Mouse (Mus musculus) liver, postnatal 0 days (tissue): Measurements from ENCODE around the gene Spib. TPM values are rescaled to one million over a fixed set of nuclear protein-coding genes. Genes with fewer than 3 reads are reported as not detected.

Experiments used
- ATAC-seq: fragments of 200-750 bp; cut with Nextera tagmentation; 2 replicates; pipeline ENCODE4 v1.8.0; 2017; ENCODE audit warnings: mild to moderate bottlenecking, moderate library complexity
- DNase-seq: peaks from one replicate; pipeline ENCODE4 v3.0.0-alpha.2; 2016
- H3K27ac ChIP-seq: fragments of 300-500 bp; sonication (generic); 2 replicates; pipeline ENCODE4 v1.5.1; 2014; ENCODE audit warnings: antibody characterized with exemption, moderate library complexity, mild to moderate bottlenecking, low read depth
- H3K27me3 ChIP-seq: fragments of 300-500 bp; sonication (generic); 2 replicates; pipeline ENCODE4 v1.6.1; 2014; ENCODE audit warnings: low read length, control low read depth, mixed read lengths; ENCODE audit not compliant: insufficient read depth
- H3K36me3 ChIP-seq: fragments of 300-500 bp; sonication (generic); replicated peaks from 2 replicates; pipeline ENCODE4 v1.6.1; 2014; ENCODE audit warnings: mild to moderate bottlenecking, control low read depth, low read length, moderate library complexity, mixed read lengths; ENCODE audit not compliant: insufficient read depth
- H3K4me1 ChIP-seq: fragments of 300-500 bp; sonication (generic); 2 replicates; pipeline ENCODE4 v1.6.1; 2014; ENCODE audit warnings: antibody characterized with exemption, mild to moderate bottlenecking, control low read depth; ENCODE audit not compliant: insufficient read depth
- H3K4me2 ChIP-seq: fragments of 300-500 bp; sonication (generic); 2 replicates; pipeline ENCODE4 v1.6.1; 2014; ENCODE audit warnings: low read depth, mild to moderate bottlenecking, low read length, moderate library complexity, mixed read lengths
- H3K4me3 ChIP-seq: fragments of 300-500 bp; sonication (generic); 2 replicates; pipeline ENCODE4 v1.5.1; 2014; ENCODE audit warnings: low read depth, low read length
- H3K9ac ChIP-seq: fragments of 300-500 bp; sonication (generic); replicated peaks from 2 replicates; pipeline ENCODE4 v1.6.1; 2014; ENCODE audit warnings: mild to moderate bottlenecking, moderate library complexity
- H3K9me3 ChIP-seq: fragments of 300-500 bp; sonication (generic); 2 replicates; pipeline ENCODE4 v1.6.1; 2016; ENCODE audit warnings: mild to moderate bottlenecking, control low read depth, low read length, mixed read lengths
- CTCF ChIP-seq: sonication (generic); IDR thresholded peaks from 2 replicates; pipeline ENCODE4 v1.5.1; 2016; ENCODE audit warnings: antibody characterized with exemption, low read depth
- EP300 ChIP-seq: IDR thresholded peaks from 2 replicates; pipeline ENCODE4 v1.6.1; 2016; ENCODE audit warnings: antibody characterized with exemption, low read depth, mild to moderate bottlenecking
- WGBS: fragments of 180-500 bp; shearing (Covaris S2); extraction: QIAGEN DNeasy Blood & Tissue Kit; methylation state at CpG from one replicate; pipeline ENCODE4 v1.1.7; 2014; ENCODE audit not compliant: insufficient replicate concordance; 5-methylcytosine and 5-hydroxymethylcytosine counted together
- polyA plus RNA-seq: library from polyadenylated mRNA; unstranded; fragments of >200 nt; fragmentation: Nextera tagmentation; extraction: Ambion mirVana; gene quantifications from 2 replicates; pipeline ENCODE4 v1.2.1, GENCODE M21; 2015

The Spib gene
- polyA plus RNA-seq, 1 experiment from 2014 or later, result 9.5 TPM

GRCm38 (mm10) chr7:44525126-44525832 lies 6.6 kb downstream of the Spib start:
- Histone ChIP-seq H3K9me3 (no peaks in the 10 kb centered on the region), H3K4me3 (no peak overlapping the region), H3K36me3 (no peaks in the 10 kb centered on the region), H3K27ac (no peak overlapping the region), H3K4me1 (peaks cover 11% of the 10 kb centered on the region; the same call in 1 of the 2 replicates), H3K27me3 (peaks cover 45% of the 10 kb centered on the region), H3K4me2 (peak overlapping the region; percentile 38), H3K9ac (0 out of 2 replicates have a peak overlapping the region, but pooled peaks have one; percentile 6)
- TF ChIP-seq EP300 (no peak), CTCF (no peak)
- ATAC-seq (no peak), DNase-seq (peak; percentile 58)
- 20% methylated on average over 22 of the region's 22 CpGs for WGBS

- peaks cover 45% of the 10 kb centered on the region for H3K27me3 ChIP-seq
Observed at GRCm38 (mm10) chr7:44524502-44524901, 7.4 kb downstream of the Spib start, which contains the start of gene Mybpc2. Gene Mybpc2 (minus strand): TSS chr7:44524656.

GRCm38 (mm10) chr7:44523056-44523455 lies 8.8 kb downstream of the Spib start:
- peaks cover 38% of the 10 kb centered on the region for H3K27me3 ChIP-seq
- H3K4me3 ChIP-seq, result no peak overlapping the region
- no peak for DNase-seq
- H3K36me3 ChIP-seq, result no peaks in the 10 kb centered on the region
- H3K27ac ChIP-seq, result no peak overlapping the region
- no peak for ATAC-seq
- no peaks in the 10 kb centered on the region for H3K9me3 ChIP-seq
- no peak overlapping the region for H3K9ac ChIP-seq
- H3K4me2 ChIP-seq, result no peak overlapping the region
- WGBS, result 63% methylated on average over 2 of the region's 2 CpGs
- no peak for TF ChIP-seq EP300
- TF ChIP-seq CTCF, result no peak
- H3K4me1 ChIP-seq, result peaks cover 10% of the 10 kb centered on the region; the same call in 1 of the 2 replicates

More at GRCm38 (mm10) chr7:44524502-44524901, 7.4 kb downstream of the Spib start, which contains the start of gene Mybpc2:
- 0 out of 2 replicates have a peak within 1 kb of the TSS, but pooled peaks have one; percentile 6 for H3K9ac ChIP-seq
- WGBS, result 45% methylated on average over 12 of the region's 12 CpGs
- H3K9me3 ChIP-seq, result no peaks in the 10 kb centered on the region
- no peaks in the 10 kb centered on the region for H3K36me3 ChIP-seq
- H3K4me3 ChIP-seq, result no peak within 1 kb of the TSS
- no peak for DNase-seq
- no peak for TF ChIP-seq EP300
- no peak for TF ChIP-seq CTCF
- H3K4me1 ChIP-seq, result peaks cover 11% of the 10 kb centered on the region; the same call in 1 of the 2 replicates
- H3K4me2 ChIP-seq, result peak within 1 kb of the TSS; percentile 38
- H3K27ac ChIP-seq, result no peak within 1 kb of the TSS
- ATAC-seq, result no peak

GRCm38 (mm10) chr7:44521710-44522109 lies 10.2 kb downstream of the Spib start:
- Histone ChIP-seq H3K4me3 (no peak overlapping the region), H3K4me1 (0 out of 2 replicates have a peak, but pooled peaks cover 5% of the 10 kb centered on the region), H3K9ac (no peak overlapping the region), H3K27me3 (peaks cover 37% of the 10 kb centered on the region), H3K27ac (no peak overlapping the region), H3K4me2 (0 out of 2 replicates have a peak overlapping the region, but pooled peaks have one; percentile 18), H3K36me3 (no peaks in the 10 kb centered on the region), H3K9me3 (no peaks in the 10 kb centered on the region)
- peak; percentile 29; the same call in 1 of the 2 replicates for ATAC-seq
- 3% methylated on average over 20 of the region's 20 CpGs for WGBS
- TF ChIP-seq EP300 (no peak), CTCF (peak; percentile 77)
- peak; percentile 69 for DNase-seq

- Histone ChIP-seq H3K27me3 (peaks cover 37% of the 10 kb centered on the region), H3K4me2 (no peak overlapping the region), H3K27ac (no peak overlapping the region), H3K9me3 (no peaks in the 10 kb centered on the region), H3K9ac (no peak overlapping the region), H3K4me3 (no peak overlapping the region), H3K4me1 (0 out of 2 replicates have a peak, but pooled peaks cover 5% of the 10 kb centered on the region), H3K36me3 (no peaks in the 10 kb centered on the region)
- DNase-seq (no peak), ATAC-seq (no peak)
- TF ChIP-seq EP300 (no peak), CTCF (no peak)
- WGBS, result 57% methylated on average over 3 of the region's 3 CpGs
Observed at GRCm38 (mm10) chr7:44520990-44521389, 10.9 kb downstream of the Spib start.

- DNase-seq, result no peak
- Histone ChIP-seq H3K9me3 (no peaks in the 10 kb centered on the region), H3K27ac (no peak overlapping the region), H3K36me3 (no peaks in the 10 kb centered on the region), H3K4me3 (no peak overlapping the region), H3K27me3 (peaks cover 28% of the 10 kb centered on the region), H3K4me2 (no peak overlapping the region), H3K9ac (no peak overlapping the region), H3K4me1 (0 out of 2 replicates have a peak, but pooled peaks cover 5% of the 10 kb centered on the region)
- no peak for ATAC-seq
- WGBS, result 61% methylated on average over 9 of the region's 9 CpGs
- TF ChIP-seq EP300 (no peak), CTCF (peak; percentile 50)
Observed at GRCm38 (mm10) chr7:44519240-44519913, 12.5 kb downstream of the Spib start.
